Mouse (Mus musculus) adrenal gland, postnatal 10 days (tissue): ENCODE data around the gene Vmn2r5. TPM values are rescaled to one million over a fixed set of nuclear protein-coding genes. Genes with fewer than 3 reads are reported as not detected.
"Not testable (repeated sequence)": the region's sequence is repeated elsewhere in the genome, so short reads cannot be mapped to it uniquely, and the experiment has no call there.

Experiments
- DNase-seq: peaks from one replicate; pipeline ENCODE4 v3.0.0; 2021; ENCODE audit warnings: mixed read lengths
- long read RNA-seq, 2 experiments: library from polyadenylated mRNA; stranded (forward); transcript quantifications; one replicate each; pipeline ENCODE4 v2.0.0; 2021
- total RNA-seq, 2 experiments: library from RNA; stranded (reverse); gene quantifications; 2 replicates each; pipeline ENCODE4 v1.2.3; 2021

Gene Vmn2r5
- not detected for total RNA-seq
- long read RNA-seq, experiment 1, result 0 reads
- long read RNA-seq, experiment 2, result 0 reads

- DNase-seq, result not testable (repeated sequence)
These were observed at the start of gene Vmn2r5 for GRCm38 (mm10) chr3:64509742-64510141. Gene Vmn2r5 (minus strand): TSS chr3:64509842.

DNA sequence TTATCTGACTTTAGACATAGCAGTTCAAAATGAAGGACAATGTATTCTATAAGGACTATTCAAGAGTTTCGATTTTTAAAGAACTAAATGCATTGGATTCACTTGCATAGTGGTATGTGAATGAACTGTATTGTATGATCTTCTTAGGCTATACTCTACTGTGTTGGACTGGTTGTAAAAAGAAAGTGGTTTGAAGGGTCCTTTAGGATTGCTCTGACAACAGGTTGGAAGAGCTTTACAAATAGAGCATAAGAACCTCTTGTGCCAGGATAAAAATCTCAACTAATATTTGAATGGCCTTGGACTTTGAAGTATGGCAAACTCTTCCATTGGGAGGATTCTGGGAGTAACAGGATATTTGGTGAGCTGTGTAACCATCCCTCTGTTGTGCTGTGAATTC, 13.9 kb upstream of the Vmn2r5 start:
- DNase-seq, result not testable (repeated sequence)

Other genes starting within 250 kb of the Vmn2r5 start
- not detected for gene Vmn2r3, start 220.1 kb downstream of the Vmn2r5 start, total RNA-seq
- gene Vmn2r4, start 94.5 kb downstream of the Vmn2r5 start, total RNA-seq, result not detected
- not detected for gene Vmn2r6, start 56.0 kb upstream of the Vmn2r5 start, total RNA-seq